ENCODE assay signal across 1 mouse cellular context in genomic region chr1:178320723-178321590, GRCm38 (mm10).
TF ChIP-seq lines count a peak whose summit lies in the region.

No protein-coding gene starts in this region.

TF ChIP-seq in MEL, 35 proteins besides CTCF, POLR2A, EP300 and RAD21 (continued from another document):
- no peak for TF ChIP-seq UBTF (IDR thresholded peaks at IDR 0.05; ENCODE audit: borderline replicate concordance, insufficient read depth, low read depth, low read length)
- TF ChIP-seq RCOR1 (IDR thresholded peaks at IDR 0.05; ENCODE audit: low read depth, low read length): no peak; the same call in 1 of the 2 replicates
- TF ChIP-seq POLR2AphosphoS5 (IDR thresholded peaks at IDR 0.05; ENCODE audit: borderline replicate concordance, low read depth, low read length): peak; percentile 85; the same call in 1 of the 2 replicates
- 0 out of 2 replicates have a peak, but pooled peaks have one; percentile 28 for TF ChIP-seq JUND (IDR thresholded peaks at IDR 0.05; ENCODE audit: low read depth, low read length)
- no peak for TF ChIP-seq ELF1 (IDR thresholded peaks at IDR 0.05; ENCODE audit: low read depth, low read length)
- no peak for TF ChIP-seq GABPA (IDR thresholded peaks at IDR 0.05; ENCODE audit: low read depth, low read length)
- TF ChIP-seq CHD2 (IDR thresholded peaks at IDR 0.05; ENCODE audit: low read length): peak; percentile 14
